Mouse (Mus musculus) lung, postnatal 0 days (tissue): ENCODE measurements at regions not wholly inside any gene's neighbourhood (a gene's known extent, or its start where the extent isn't known, plus 50 kb on each side); places are given as distances from the start of the nearest gene placed in this dataset.

Source experiments
- ATAC-seq: fragments of 200-750 bp; cut with Nextera tagmentation; 2 replicates; pipeline ENCODE4 v1.8.0; 2017; ENCODE audit warnings: moderate library complexity
- DNase-seq: peaks from one replicate; pipeline ENCODE4 v3.0.0-alpha.2; 2016; ENCODE audit warnings: low spot score
- H3K27ac ChIP-seq: fragments of 300-500 bp; sonication (generic); 2 replicates; pipeline ENCODE4 v1.5.1; 2014; ENCODE audit warnings: antibody characterized with exemption, mild to moderate bottlenecking, low read length, mixed read lengths
- H3K27me3 ChIP-seq: fragments of 300-500 bp; sonication (generic); replicated peaks from 2 replicates; pipeline ENCODE4 v1.6.1; 2014; ENCODE audit warnings: low read length, mixed read lengths; ENCODE audit not compliant: insufficient read depth
- H3K36me3 ChIP-seq: fragments of 300-500 bp; sonication (generic); 2 replicates; pipeline ENCODE4 v1.6.1; 2014; ENCODE audit warnings: low read length, mixed read lengths; ENCODE audit not compliant: insufficient read depth
- H3K4me1 ChIP-seq: fragments of 300-500 bp; sonication (generic); 2 replicates; pipeline ENCODE4 v1.6.1; 2014; ENCODE audit warnings: antibody characterized with exemption, low read depth, low read length, mixed read lengths; ENCODE audit not compliant: insufficient read depth
- H3K4me2 ChIP-seq: fragments of 300-500 bp; sonication (generic); replicated peaks from 2 replicates; pipeline ENCODE4 v1.6.1; 2014; ENCODE audit warnings: low read depth, mild to moderate bottlenecking, low read length, moderate library complexity, mixed read lengths
- H3K4me3 ChIP-seq: fragments of 300-500 bp; sonication (generic); 2 replicates; pipeline ENCODE4 v1.5.1; 2014; ENCODE audit warnings: low read depth, low read length
- H3K9ac ChIP-seq: fragments of 300-500 bp; sonication (generic); replicated peaks from 2 replicates; pipeline ENCODE4 v1.6.1; 2014; ENCODE audit warnings: low read depth, mild to moderate bottlenecking
- H3K9me3 ChIP-seq: fragments of 300-500 bp; sonication (generic); 2 replicates; pipeline ENCODE4 v1.6.1; 2016; ENCODE audit warnings: low read length, mixed read lengths
- CTCF ChIP-seq: IDR thresholded peaks from 2 replicates; pipeline ENCODE4 v1.5.1; 2016; ENCODE audit warnings: antibody characterized with exemption, mild to moderate bottlenecking
- EP300 ChIP-seq: IDR thresholded peaks from 2 replicates; pipeline ENCODE4 v1.6.1; 2016; ENCODE audit warnings: antibody characterized with exemption, mild to moderate bottlenecking, control low read depth
- WGBS: fragments of 180-500 bp; shearing (Covaris S2); extraction: QIAGEN DNeasy Blood & Tissue Kit; methylation state at CpG from one replicate; pipeline ENCODE4 v1.1.7; 2014; 5-methylcytosine and 5-hydroxymethylcytosine counted together

- Histone ChIP-seq H3K36me3 (no peaks in the 10 kb centered on the region), H3K4me3 (no peak overlapping the region), H3K4me1 (no peaks in the 10 kb centered on the region), H3K4me2 (no peak overlapping the region), H3K9me3 (no peaks in the 10 kb centered on the region), H3K27me3 (no peaks in the 10 kb centered on the region), H3K9ac (no peak overlapping the region), H3K27ac (no peak overlapping the region)
- ATAC-seq = no peak
- WGBS = 78% methylated on average over 23 of the region's 23 CpGs
- no peak for DNase-seq
- TF ChIP-seq CTCF (no peak), EP300 (no peak)
Measured at GRCm38 (mm10) chr8:34709911-34710733, 598.6 kb upstream of the Gm10131 start.

GRCm38 (mm10) chr8:34709316-34709715, 597.8 kb upstream of the Gm10131 start:
- Histone ChIP-seq H3K4me3 (no peak overlapping the region), H3K9ac (no peak overlapping the region), H3K27ac (no peak overlapping the region), H3K4me1 (no peaks in the 10 kb centered on the region), H3K36me3 (no peaks in the 10 kb centered on the region), H3K9me3 (no peaks in the 10 kb centered on the region), H3K27me3 (no peaks in the 10 kb centered on the region), H3K4me2 (no peak overlapping the region)
- TF ChIP-seq CTCF = no peak
- no peak for TF ChIP-seq EP300
- 54% methylated on average over 11 of the region's 11 CpGs for WGBS
- ATAC-seq = no peak
- DNase-seq = no peak

- TF ChIP-seq EP300 = no peak
- TF ChIP-seq CTCF = no peak
- H3K27me3 ChIP-seq = no peaks in the 10 kb centered on the region
- H3K27ac ChIP-seq = no peak overlapping the region
- no peak overlapping the region for H3K4me2 ChIP-seq
- no peak overlapping the region for H3K4me3 ChIP-seq
- H3K9ac ChIP-seq = no peak overlapping the region
- H3K9me3 ChIP-seq = no peaks in the 10 kb centered on the region
- no peak for DNase-seq
- H3K36me3 ChIP-seq = no peaks in the 10 kb centered on the region
- WGBS = 34% methylated on average over 8 of the region's 8 CpGs
- no peaks in the 10 kb centered on the region for H3K4me1 ChIP-seq
- ATAC-seq = no peak
Measured at GRCm38 (mm10) chr8:34703351-34703750, 591.8 kb upstream of the Gm10131 start.

GRCm38 (mm10) chr8:34702806-34703205, 591.3 kb upstream of the Gm10131 start:
- H3K9me3 ChIP-seq = no peaks in the 10 kb centered on the region
- DNase-seq (no peak), ATAC-seq (no peak)
- no peak overlapping the region for H3K4me3 ChIP-seq
- no peaks in the 10 kb centered on the region for H3K4me1 ChIP-seq
- WGBS = 98% methylated on average over 2 of the region's 2 CpGs
- H3K27ac ChIP-seq = no peak overlapping the region
- TF ChIP-seq CTCF = no peak
- no peak for TF ChIP-seq EP300
- no peaks in the 10 kb centered on the region for H3K36me3 ChIP-seq
- no peak overlapping the region for H3K9ac ChIP-seq
- H3K27me3 ChIP-seq = no peaks in the 10 kb centered on the region
- no peak overlapping the region for H3K4me2 ChIP-seq

GRCm38 (mm10) chr8:34699015-34699414, 587.5 kb upstream of the Gm10131 start:
- Histone ChIP-seq H3K9me3 (no peaks in the 10 kb centered on the region), H3K36me3 (no peaks in the 10 kb centered on the region), H3K4me2 (no peak overlapping the region), H3K27ac (no peak overlapping the region), H3K27me3 (no peaks in the 10 kb centered on the region), H3K4me1 (no peaks in the 10 kb centered on the region), H3K9ac (no peak overlapping the region), H3K4me3 (no peak overlapping the region)
- TF ChIP-seq EP300 (no peak), CTCF (no peak)
- DNase-seq (no peak), ATAC-seq (no peak)
- WGBS = 34% methylated on average over 4 of the region's 4 CpGs

- ATAC-seq = no peak
- Histone ChIP-seq H3K4me2 (no peak overlapping the region), H3K9me3 (no peaks in the 10 kb centered on the region), H3K4me1 (no peaks in the 10 kb centered on the region), H3K36me3 (no peaks in the 10 kb centered on the region), H3K4me3 (no peak overlapping the region), H3K27me3 (no peaks in the 10 kb centered on the region), H3K27ac (no peak overlapping the region), H3K9ac (no peak overlapping the region)
- DNase-seq = no peak
- no peak for TF ChIP-seq EP300
- no peak for TF ChIP-seq CTCF
- 83% methylated on average over 12 of the region's 12 CpGs for WGBS
Measured at GRCm38 (mm10) chr8:34696365-34696764, 584.8 kb upstream of the Gm10131 start.
